Mouse (Mus musculus) brain, embryonic 14.5 days (tissue): Measurements from ENCODE around the gene Aes.

Experiments
- CTCF ChIP-seq: fragments of 200-500 bp; IDR thresholded peaks from 2 replicates; pipeline ENCODE4 v1.5.1; 2012; ENCODE audit warnings: inconsistent platforms, mild to moderate bottlenecking, moderate library complexity, borderline replicate concordance; ENCODE audit not compliant: insufficient read depth, insufficient read length; ENCODE audit errors: extremely low read depth
- POLR2A ChIP-seq: fragments of 200-500 bp; IDR thresholded peaks from 2 replicates; pipeline ENCODE4 v1.6.1; 2012; ENCODE audit warnings: mild to moderate bottlenecking, inconsistent platforms, borderline replicate concordance; ENCODE audit not compliant: poor library complexity, insufficient read depth, insufficient read length, severe bottlenecking; ENCODE audit errors: extremely low read depth

DNA sequence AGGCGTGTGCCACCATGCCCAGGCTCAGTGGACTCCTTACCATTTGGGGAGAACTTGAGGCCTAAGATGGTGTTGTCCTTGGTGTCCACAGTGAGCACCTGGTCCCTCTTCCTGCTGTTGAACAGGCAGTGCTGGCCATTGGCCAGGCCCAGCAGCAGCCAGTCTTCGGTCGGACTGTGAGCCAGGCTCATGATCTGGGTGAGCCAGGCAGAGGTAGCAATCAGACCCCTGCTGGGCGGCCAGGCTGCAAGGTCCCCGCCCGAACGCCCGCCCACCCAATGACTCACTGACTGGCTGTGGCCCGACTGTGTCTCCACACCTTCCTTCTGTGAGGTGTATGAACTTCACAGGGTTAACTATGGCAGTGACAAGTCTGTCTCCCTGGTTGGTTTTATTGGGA is 32.6 kb downstream of the Aes start:
- TF ChIP-seq CTCF (no peak), POLR2A (no peak)
